ENCODE assay signal across 26 mouse cellular contexts in genomic region chr1:51094713-51095112, GRCm38 (mm10).
DNase-seq lines count a peak whose midpoint lies in the region; ATAC-seq and TF ChIP-seq lines count a peak whose summit lies in the region.
"Had no signal": no experiment of that assay in that cellular context is flagged by ENCODE, and none has a peak within 500 bp of the region (broad histone marks: within the 10 kb centered on the region; RNA-seq: fewer than 3 reads in every experiment).

No protein-coding gene starts in this region.

- no peak for TF ChIP-seq CTCF in lung, postnatal 0 days (IDR thresholded peaks at IDR 0.05)
- no peak for TF ChIP-seq CTCF in kidney, adult 2 months (conservative IDR thresholded peaks at IDR 0.05; ENCODE audit: insufficient read depth, insufficient read length, low read depth, low read length)

- peak; percentile 71 for TF ChIP-seq EP300 in lung, postnatal 0 days (IDR thresholded peaks at IDR 0.05)

- H3K4me3 ChIP-seq in forebrain, embryonic 11.5 days (ENCODE audit: low read depth, low read length) = no peak overlapping the region
- H3K4me3 ChIP-seq in forebrain, embryonic 15.5 days = no peak overlapping the region
- no peak overlapping the region for H3K4me3 ChIP-seq in lung, postnatal 0 days (ENCODE audit: low read depth, low read length)
- H3K4me3 ChIP-seq in kidney, adult 2 months (ENCODE audit: insufficient read depth, low read depth, low read length) = no peak overlapping the region
- H3K4me3 ChIP-seq: forebrain, embryonic 10.5 days; heart, adult 2 months; heart, embryonic 10.5 days; heart, embryonic 13.5 days had no signal

- no peak for TF ChIP-seq POLR2A in kidney, adult 2 months (IDR thresholded peaks at IDR 0.05; ENCODE audit: low read depth, low read length)

- H3K9me3 ChIP-seq in forebrain, embryonic 11.5 days (ENCODE audit: control insufficient read depth, low read length) = no peaks in the 10 kb centered on the region
- no peaks in the 10 kb centered on the region for H3K9me3 ChIP-seq in forebrain, embryonic 15.5 days
- no peaks in the 10 kb centered on the region for H3K9me3 ChIP-seq in lung, postnatal 0 days (ENCODE audit: low read length)
- H3K9me3 ChIP-seq: forebrain, embryonic 10.5 days; heart, embryonic 10.5 days; heart, embryonic 13.5 days had no signal

- no peaks in the 10 kb centered on the region for H3K4me1 ChIP-seq in forebrain, embryonic 11.5 days (replicated peaks; ENCODE audit: control insufficient read depth, insufficient read depth, low read length)
- H3K4me1 ChIP-seq in forebrain, embryonic 15.5 days = peaks cover 11% of the 10 kb centered on the region; the same call in 1 of the 2 replicates
- peaks cover 3% of the 10 kb centered on the region; the same call in 1 of the 2 replicates for H3K4me1 ChIP-seq in lung, postnatal 0 days (ENCODE audit: insufficient read depth, low read depth, low read length)
- H3K4me1 ChIP-seq in kidney, adult 2 months (ENCODE audit: control insufficient read depth, insufficient read depth, low read length) = no peaks in the 10 kb centered on the region
- H3K4me1 ChIP-seq: heart, embryonic 10.5 days had no signal

- H3K27me3 ChIP-seq in forebrain, embryonic 11.5 days (ENCODE audit: control insufficient read depth, insufficient read depth, low read length) = no peaks in the 10 kb centered on the region
- no peaks in the 10 kb centered on the region for H3K27me3 ChIP-seq in forebrain, embryonic 15.5 days
- H3K27me3 ChIP-seq in lung, postnatal 0 days (replicated peaks; ENCODE audit: insufficient read depth, low read length) = no peaks in the 10 kb centered on the region
- H3K27me3 ChIP-seq in kidney, adult 2 months (replicated peaks; ENCODE audit: control insufficient read depth, insufficient read depth, low read length) = no peaks in the 10 kb centered on the region
- H3K27me3 ChIP-seq: heart, embryonic 13.5 days; Patski had no signal

- ATAC-seq in forebrain, embryonic 11.5 days (replicated peaks; ENCODE audit: low FRiP score) = peak; percentile 51; the same call in 1 of the 2 replicates
- ATAC-seq in forebrain, embryonic 15.5 days (replicated peaks) = no peak
- no peak; the same call in 1 of the 2 replicates for ATAC-seq in lung, postnatal 0 days
- ATAC-seq: activated CD4-positive, CD25-positive, alpha-beta regulatory T cell, adult 4 months; hindbrain, postnatal 0 days; inflammation-experienced regulatory T-cells, adult 6 months; Patski had no signal

- DNase-seq in forebrain, embryonic 11.5 days (ENCODE audit: low spot score) = no peak
- peak; percentile 32 for DNase-seq in lung, postnatal 0 days (ENCODE audit: low spot score)
- no peak for DNase-seq in lung, postnatal 4 days
- DNase-seq in ZHBTc4 (ENCODE audit: low read depth, low spot score) = peak; percentile 2
- no peak for DNase-seq in kidney, adult 2 months
- DNase-seq in right cerebral cortex, adult 2 months (ENCODE audit: low spot score in 2 of 2) = no peak
- DNase-seq: adrenal gland, adult 8-10 months; adrenal gland, postnatal 25 days; cerebellum, adult 11-12 months; cerebellum, adult 8-10 months; cerebellum, postnatal 10 days; cerebellum, postnatal 36 days; gastrocnemius, postnatal 10 days; gastrocnemius, postnatal 36 days; heart, adult 2 months; heart, postnatal 14 days; heart, postnatal 4 days had no signal

- H3K9ac ChIP-seq in forebrain, embryonic 11.5 days (ENCODE audit: low read length) = no peak overlapping the region
- no peak overlapping the region for H3K9ac ChIP-seq in forebrain, embryonic 15.5 days (replicated peaks)
- H3K9ac ChIP-seq in lung, postnatal 0 days (replicated peaks; ENCODE audit: low read depth) = no peak overlapping the region
- H3K9ac ChIP-seq: heart, embryonic 13.5 days; hindbrain, embryonic 14.5 days had no signal

- WGBS in forebrain, embryonic 11.5 days = 42% methylated on average over 2 of the region's 2 CpGs
- WGBS in forebrain, embryonic 15.5 days = 28% methylated on average over 2 of the region's 2 CpGs
- WGBS in lung, postnatal 0 days = 66% methylated on average over 2 of the region's 2 CpGs
- WGBS in kidney, adult 2 months = 88% methylated on average over 2 of the region's 2 CpGs

- no peaks in the 10 kb centered on the region for H3K36me3 ChIP-seq in forebrain, embryonic 11.5 days (ENCODE audit: control insufficient read depth, insufficient read depth, low read length)
- H3K36me3 ChIP-seq in forebrain, embryonic 15.5 days = no peaks in the 10 kb centered on the region
- H3K36me3 ChIP-seq in lung, postnatal 0 days (ENCODE audit: insufficient read depth, low read length) = no peaks in the 10 kb centered on the region
- no peaks in the 10 kb centered on the region for H3K36me3 ChIP-seq in kidney, adult 2 months (ENCODE audit: control insufficient read depth, insufficient read depth, low read length)
- H3K36me3 ChIP-seq: forebrain, embryonic 10.5 days; heart, embryonic 10.5 days; heart, embryonic 13.5 days had no signal

- no peak overlapping the region for H3K4me2 ChIP-seq in forebrain, embryonic 11.5 days (ENCODE audit: low read depth, low read length, severe bottlenecking)
- H3K4me2 ChIP-seq in forebrain, embryonic 15.5 days (replicated peaks) = no peak overlapping the region
- H3K4me2 ChIP-seq in lung, postnatal 0 days (replicated peaks; ENCODE audit: low read depth, low read length) = no peak overlapping the region
- H3K4me2 ChIP-seq: heart, embryonic 13.5 days; hindbrain, embryonic 14.5 days had no signal

- H3K27ac ChIP-seq in forebrain, embryonic 11.5 days (ENCODE audit: low read depth, low read length) = no peak overlapping the region
- no peak overlapping the region for H3K27ac ChIP-seq in forebrain, embryonic 15.5 days (replicated peaks)
- H3K27ac ChIP-seq in lung, postnatal 0 days (ENCODE audit: low read length) = no peak overlapping the region
- no peak overlapping the region for H3K27ac ChIP-seq in kidney, adult 2 months (ENCODE audit: insufficient read depth, low read depth, low read length)
- H3K27ac ChIP-seq: forebrain, embryonic 10.5 days; heart, adult 2 months; heart, embryonic 10.5 days; heart, embryonic 13.5 days; hindbrain, embryonic 14.5 days; hindbrain, postnatal 0 days had no signal

Comparison
In these comparisons a context has a peak if more than half of its experiments do, and no peak if none do; other contexts are left out.
1. DNase-seq: peak in lung, postnatal 0 days (single experiment) and ZHBTc4 (single experiment); none in forebrain, embryonic 11.5 days (single experiment), lung, postnatal 4 days (0 of 2), kidney, adult 2 months (single experiment) and right cerebral cortex, adult 2 months (0 of 2).